Mouse (Mus musculus) heart, embryonic 10.5 days (tissue): ENCODE results near the gene Hmx3. TPM values are rescaled to one million over a fixed set of nuclear protein-coding genes. Genes with fewer than 3 reads are reported as not detected.

Source experiments
- DNase-seq: peaks from one replicate; pipeline ENCODE4 v3.0.0-alpha.2; 2017; ENCODE audit warnings: low spot score
- H3K27ac ChIP-seq: fragments of 300-500 bp; sonication (generic); 2 replicates; pipeline ENCODE4 v1.5.1; 2016; ENCODE audit warnings: mild to moderate bottlenecking
- H3K27me3 ChIP-seq: fragments of 300-500 bp; sonication (generic); 2 replicates; pipeline ENCODE4 v1.6.1; 2016; ENCODE audit warnings: mild to moderate bottlenecking; ENCODE audit not compliant: poor library complexity, insufficient read depth, severe bottlenecking
- H3K36me3 ChIP-seq: fragments of 300-500 bp; sonication (generic); 2 replicates; pipeline ENCODE4 v1.6.1; 2016; ENCODE audit warnings: mild to moderate bottlenecking, moderate library complexity
- H3K4me1 ChIP-seq: fragments of 300-500 bp; sonication (generic); 2 replicates; pipeline ENCODE4 v1.6.1; 2016; ENCODE audit warnings: mild to moderate bottlenecking
- H3K4me3 ChIP-seq: fragments of 300-500 bp; sonication (generic); 2 replicates; pipeline ENCODE4 v1.5.1; 2016; ENCODE audit warnings: mild to moderate bottlenecking, moderate library complexity
- H3K9me3 ChIP-seq: fragments of 300-500 bp; sonication (generic); 2 replicates; pipeline ENCODE4 v1.6.1; 2016; ENCODE audit warnings: mild to moderate bottlenecking, moderate library complexity
- WGBS: fragments of 180-500 bp; shearing (Covaris S2); methylation state at CpG from one replicate; pipeline ENCODE4 v1.1.7; 2016; 5-methylcytosine and 5-hydroxymethylcytosine counted together
- polyA plus RNA-seq: library from polyadenylated mRNA; unstranded; fragments of >200 nt; fragmentation: Nextera tagmentation; extraction: Ambion mirVana; gene quantifications from 2 replicates; pipeline ENCODE4 v1.2.1, GENCODE M21; 2016

Gene Hmx3
- polyA plus RNA-seq, 1 experiment from 2014 or later, result 0.09 TPM

DNA sequence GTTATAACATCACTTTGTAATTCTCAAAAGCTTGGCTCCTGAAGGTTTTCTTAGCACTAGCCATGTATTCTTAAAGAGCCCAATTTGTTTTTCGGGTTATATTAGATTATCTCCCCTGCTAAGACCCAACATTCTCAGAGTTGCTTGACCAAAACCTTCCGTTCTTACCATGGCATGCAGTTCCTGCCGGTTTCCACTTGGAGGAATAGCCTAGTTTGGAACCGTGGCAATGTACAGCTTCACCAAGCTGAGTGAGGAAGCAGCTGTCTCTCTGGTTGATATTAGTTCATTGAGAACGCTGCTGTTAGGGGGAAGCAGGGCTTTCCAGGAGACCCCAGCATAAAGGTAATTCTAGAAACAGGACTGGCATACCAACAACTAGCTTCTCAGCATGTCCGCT lies 32.6 kb downstream of the Hmx3 start:
- Histone ChIP-seq H3K4me1 (no peaks in the 10 kb centered on the region), H3K9me3 (no peaks in the 10 kb centered on the region), H3K27me3 (no peaks in the 10 kb centered on the region), H3K27ac (no peak overlapping the region), H3K4me3 (no peak overlapping the region), H3K36me3 (peaks cover 36% of the 10 kb centered on the region)
- no peak for DNase-seq
- 79% methylated on average over 6 of the region's 6 CpGs for WGBS

DNA sequence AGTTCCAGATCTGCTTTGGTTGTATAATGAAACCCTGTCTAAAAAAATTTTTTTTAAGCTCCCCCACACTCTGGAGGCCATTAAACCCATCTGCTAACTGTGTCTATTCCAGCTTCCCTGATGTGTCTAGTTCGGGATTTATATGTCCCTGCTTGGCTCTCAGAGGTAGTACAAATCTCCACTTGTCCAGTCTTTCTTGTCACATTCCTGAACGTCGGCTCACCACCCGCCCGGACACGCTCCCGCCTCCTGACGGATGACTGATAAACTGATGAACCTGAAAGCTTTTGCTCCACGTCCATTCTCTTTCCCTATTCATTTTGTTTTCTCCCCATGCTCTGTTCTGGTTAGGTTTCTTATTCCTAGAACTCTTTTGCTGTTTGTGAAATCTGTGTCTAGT lies 39.5 kb downstream of the Hmx3 start:
- H3K4me1 ChIP-seq, result no peaks in the 10 kb centered on the region
- no peaks in the 10 kb centered on the region for H3K27me3 ChIP-seq
- WGBS, result 40% methylated on average over 9 of the region's 9 CpGs
- no peaks in the 10 kb centered on the region for H3K9me3 ChIP-seq
- DNase-seq, result peak; percentile 74
- no peak overlapping the region for H3K4me3 ChIP-seq
- no peak overlapping the region for H3K27ac ChIP-seq
- no peaks in the 10 kb centered on the region for H3K36me3 ChIP-seq

DNA sequence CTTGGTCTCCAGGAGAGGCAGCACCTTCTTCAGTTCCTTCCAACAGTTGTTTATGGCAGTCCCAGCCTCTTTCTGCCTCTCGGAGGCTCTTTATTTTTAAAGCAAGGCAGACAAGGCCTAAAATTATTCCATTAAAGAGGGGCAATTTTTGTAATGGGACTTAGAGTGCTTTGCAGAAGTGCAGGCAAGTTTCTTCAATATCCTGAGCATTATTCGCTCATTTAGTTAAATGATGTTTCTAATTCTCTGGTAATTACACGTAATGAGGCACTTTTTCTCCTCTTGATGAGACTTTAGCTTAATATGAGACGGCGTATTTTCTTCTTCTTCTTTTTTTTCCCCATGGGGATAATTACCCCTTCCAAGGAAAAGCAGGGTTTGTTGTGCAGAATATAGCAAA lies 42.9 kb downstream of the Hmx3 start:
- Histone ChIP-seq H3K4me1 (no peaks in the 10 kb centered on the region), H3K27ac (no peak overlapping the region), H3K4me3 (no peak overlapping the region), H3K27me3 (no peaks in the 10 kb centered on the region), H3K36me3 (no peaks in the 10 kb centered on the region), H3K9me3 (no peaks in the 10 kb centered on the region)
- 85% methylated on average over 5 of the region's 5 CpGs for WGBS
- DNase-seq, result no peak

Other genes starting within 250 kb of the Hmx3 start
- 0.43 and 0.74 TPM in 2 replicates for gene Cuzd1, start 220.6 kb upstream of the Hmx3 start, polyA plus RNA-seq
- not detected in 2 replicates for gene Fam24b, start 213.4 kb upstream of the Hmx3 start, polyA plus RNA-seq
- gene Fam24a, start 209.0 kb upstream of the Hmx3 start, polyA plus RNA-seq, result not detected in 2 replicates
- 26.1 and 29.2 TPM in 2 replicates for gene 2310057M21Rik, start 180.1 kb upstream of the Hmx3 start, polyA plus RNA-seq
- gene Pstk, start 171.7 kb upstream of the Hmx3 start, polyA plus RNA-seq, result 90.8 and 92.4 TPM in 2 replicates
- gene Ikzf5, start 132.3 kb upstream of the Hmx3 start, polyA plus RNA-seq, result 10.6 and 12.7 TPM in 2 replicates
- gene Acadsb, start 132.3 kb upstream of the Hmx3 start, polyA plus RNA-seq, result 56.5 and 61.3 TPM in 2 replicates
- gene Hmx2, start 5.9 kb downstream of the Hmx3 start, polyA plus RNA-seq, result not detected in 2 replicates
- gene Bub3, start 17.4 kb downstream of the Hmx3 start, polyA plus RNA-seq, result 182 and 235 TPM in 2 replicates